Mouse (Mus musculus) ES-Bruce4 (cell line): ENCODE measurements around the gene Fen1. TPM values are rescaled to one million over a fixed set of nuclear protein-coding genes. Genes with fewer than 3 reads are reported as not detected.
"Not testable (repeated sequence)": the region's sequence is repeated elsewhere in the genome, so short reads cannot be mapped to it uniquely, and the experiment has no call there.

Experiments used
- H3K27ac ChIP-seq: 2 replicates; pipeline ENCODE4 v1.5.1; 2012; ENCODE audit warnings: low read length, inconsistent platforms; ENCODE audit not compliant: insufficient read depth
- H3K27me3 ChIP-seq: 2 replicates; pipeline ENCODE4 v1.6.1; 2012; ENCODE audit warnings: mild to moderate bottlenecking, low read length, inconsistent platforms; ENCODE audit not compliant: control insufficient read depth, poor library complexity, insufficient read depth, severe bottlenecking
- H3K36me3 ChIP-seq: 2 replicates; pipeline ENCODE4 v1.6.1; 2012; ENCODE audit warnings: inconsistent platforms, mild to moderate bottlenecking, low read length, moderate library complexity; ENCODE audit not compliant: control insufficient read depth, poor library complexity, insufficient read depth, severe bottlenecking
- H3K4me1 ChIP-seq: one replicate; pipeline ENCODE4 v1.8.1; 2011; ENCODE audit warnings: low read length; ENCODE audit not compliant: control insufficient read depth, insufficient read depth
- H3K4me3 ChIP-seq: 2 replicates; pipeline ENCODE4 v1.5.1; 2011; ENCODE audit warnings: low read depth, mild to moderate bottlenecking, low read length
- H3K9ac ChIP-seq: 2 replicates; pipeline ENCODE4 v1.6.1; 2012; ENCODE audit warnings: low read depth, mild to moderate bottlenecking, inconsistent platforms; ENCODE audit not compliant: poor library complexity, severe bottlenecking
- H3K9me3 ChIP-seq: replicated peaks from 2 replicates; pipeline ENCODE4 v1.6.1; 2012; ENCODE audit warnings: mild to moderate bottlenecking, low read length, inconsistent platforms; ENCODE audit not compliant: control insufficient read depth, poor library complexity, insufficient read depth, severe bottlenecking
- CTCF ChIP-seq: IDR thresholded peaks from one replicate; pipeline ENCODE4 v1.8.1; 2011; ENCODE audit warnings: low read depth, low read length
- EP300 ChIP-seq: IDR thresholded peaks from 2 replicates; pipeline ENCODE4 v1.6.1; 2011; ENCODE audit warnings: low read depth, low read length; ENCODE audit not compliant: insufficient read depth
- POLR2A ChIP-seq: IDR thresholded peaks from one replicate; pipeline ENCODE4 v1.8.1; 2011; ENCODE audit warnings: low read length; ENCODE audit not compliant: insufficient read depth
- polyA plus RNA-seq: library from polyadenylated mRNA; stranded (reverse); fragments of >200 nt; gene quantifications from 2 replicates; pipeline ENCODE4 v1.2.4, GENCODE M21; 2011; ENCODE audit warnings: low read depth; ENCODE audit not compliant: missing spikeins, insufficient read depth, insufficient read length

Fen1 gene
- polyA plus RNA-seq, 1 experiment: 40.5 TPM

GRCm38 (mm10) chr19:10169179-10169578, 34.8 kb downstream of the Fen1 start:
- Histone ChIP-seq H3K9me3 (no peaks in the 10 kb centered on the region), H3K9ac (no peak overlapping the region), H3K4me1 (no peaks in the 10 kb centered on the region), H3K4me3 (no peak overlapping the region), H3K27me3 (no peaks in the 10 kb centered on the region), H3K27ac (peak overlapping the region; percentile 55), H3K36me3 (no peaks in the 10 kb centered on the region)
- TF ChIP-seq CTCF: no peak
- TF ChIP-seq EP300: no peak
- TF ChIP-seq POLR2A: no peak

- Histone ChIP-seq H3K9ac (no peak overlapping the region), H3K4me3 (no peak overlapping the region), H3K4me1 (no peaks in the 10 kb centered on the region), H3K36me3 (no peaks in the 10 kb centered on the region), H3K27me3 (no peaks in the 10 kb centered on the region), H3K27ac (no peak overlapping the region), H3K9me3 (no peaks in the 10 kb centered on the region)
- TF ChIP-seq POLR2A (no peak), EP300 (no peak), CTCF (no peak)
Observed at GRCm38 (mm10) chr19:10168441-10168840, 35.5 kb downstream of the Fen1 start.

DNA sequence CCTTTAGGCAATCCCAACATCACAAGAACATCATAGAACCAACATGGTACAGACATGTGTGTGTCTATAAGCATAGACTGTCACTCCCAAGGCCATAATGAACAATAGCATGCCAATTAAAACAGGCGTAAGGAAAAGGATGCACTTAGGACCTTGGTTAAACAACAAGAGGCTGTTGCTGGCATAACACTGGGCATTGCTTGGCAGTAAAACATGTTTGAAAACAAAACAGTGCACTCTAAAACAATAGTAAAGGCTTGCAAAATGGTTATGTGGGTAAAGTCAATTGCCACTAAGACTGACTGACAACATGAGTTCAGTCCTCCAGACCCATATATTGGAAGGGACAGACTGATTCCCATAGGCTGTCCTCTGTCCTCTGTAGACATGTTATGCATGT, 36.0 kb downstream of the Fen1 start:
- Histone ChIP-seq H3K4me1 (no peaks in the 10 kb centered on the region), H3K4me3 (no peak overlapping the region), H3K27me3 (no peaks in the 10 kb centered on the region), H3K36me3 (no peaks in the 10 kb centered on the region), H3K27ac (no peak overlapping the region), H3K9ac (no peak overlapping the region), H3K9me3 (no peaks in the 10 kb centered on the region)
- TF ChIP-seq POLR2A (no peak), EP300 (no peak), CTCF (no peak)

- H3K9ac ChIP-seq: no peak overlapping the region
- H3K36me3 ChIP-seq: no peaks in the 10 kb centered on the region
- no peaks in the 10 kb centered on the region for H3K27me3 ChIP-seq
- H3K9me3 ChIP-seq: peaks cover 4% of the 10 kb centered on the region
- no peak overlapping the region for H3K27ac ChIP-seq
- H3K4me1 ChIP-seq: no peaks in the 10 kb centered on the region
- TF ChIP-seq EP300 (no peak), CTCF (no peak), POLR2A (no peak)
- H3K4me3 ChIP-seq: no peak overlapping the region
Observed at GRCm38 (mm10) chr19:10167112-10167511, 36.9 kb downstream of the Fen1 start.

DNA sequence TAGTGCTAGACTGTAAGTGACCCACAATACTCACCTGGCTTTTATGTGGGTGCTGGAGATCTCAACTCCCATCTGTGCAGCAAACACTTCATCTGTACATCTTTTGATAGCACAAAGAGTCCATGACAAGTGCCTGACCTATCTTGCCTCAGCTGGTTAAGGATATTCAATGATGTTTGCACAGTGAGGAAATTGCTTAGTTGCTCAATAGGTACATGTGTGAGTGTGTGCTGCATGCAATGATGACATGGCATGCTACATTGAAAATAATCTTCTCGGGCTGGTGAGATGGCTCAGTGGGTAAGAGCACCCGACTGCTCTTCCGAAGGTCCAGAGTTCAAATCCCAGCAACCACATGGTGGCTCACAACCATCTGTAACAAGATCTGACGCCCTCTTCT, 38.0 kb downstream of the Fen1 start:
- not testable (repeated sequence) for H3K27me3 ChIP-seq, H3K9me3 ChIP-seq, H3K4me3 ChIP-seq, H3K36me3 ChIP-seq, H3K27ac ChIP-seq, H3K9ac ChIP-seq, H3K4me1 ChIP-seq

- Histone ChIP-seq H3K4me3 (no peak overlapping the region), H3K9ac (no peak overlapping the region), H3K9me3 (peaks cover 4% of the 10 kb centered on the region), H3K27ac (no peak overlapping the region), H3K27me3 (no peaks in the 10 kb centered on the region), H3K36me3 (no peaks in the 10 kb centered on the region), H3K4me1 (no peaks in the 10 kb centered on the region)
- TF ChIP-seq POLR2A: no peak
- no peak for TF ChIP-seq EP300
- TF ChIP-seq CTCF: no peak
Observed at GRCm38 (mm10) chr19:10163896-10164295, 40.1 kb downstream of the Fen1 start.
